Mouse (Mus musculus) cerebellum, postnatal 36 days (tissue): ENCODE measurements around the gene Gm21970.
A peak's percentile ranks its signal among the peaks of the same experiment; 100 is the strongest.

Source experiments
- DNase-seq, 2 experiments: peaks; one replicate each; pipeline ENCODE4 v3.0.0; 2021 to 2022; ENCODE audit warnings: mixed read lengths in 2 of 2

Gm21970 gene

DNA sequence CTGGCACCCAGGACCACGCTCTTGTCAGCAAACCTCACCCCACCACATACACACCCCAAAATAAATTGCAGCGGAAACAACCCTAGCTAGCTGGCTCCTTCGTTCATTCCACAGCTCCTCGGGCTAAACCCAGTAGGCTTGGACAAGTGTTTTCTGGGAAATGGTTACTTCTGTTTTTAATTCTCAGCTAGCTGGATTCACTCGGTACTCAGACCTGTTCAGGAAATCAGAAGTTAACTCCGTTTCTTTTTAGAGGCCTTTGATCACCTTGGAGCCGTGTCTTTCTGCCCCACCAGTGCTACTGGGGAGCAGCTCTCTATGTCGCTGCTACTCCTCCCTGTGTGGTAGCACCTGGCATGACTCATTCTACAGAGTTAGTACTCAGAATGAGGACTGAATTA is 51.7 kb downstream of the Gm21970 start:
- no peak for DNase-seq

DNA sequence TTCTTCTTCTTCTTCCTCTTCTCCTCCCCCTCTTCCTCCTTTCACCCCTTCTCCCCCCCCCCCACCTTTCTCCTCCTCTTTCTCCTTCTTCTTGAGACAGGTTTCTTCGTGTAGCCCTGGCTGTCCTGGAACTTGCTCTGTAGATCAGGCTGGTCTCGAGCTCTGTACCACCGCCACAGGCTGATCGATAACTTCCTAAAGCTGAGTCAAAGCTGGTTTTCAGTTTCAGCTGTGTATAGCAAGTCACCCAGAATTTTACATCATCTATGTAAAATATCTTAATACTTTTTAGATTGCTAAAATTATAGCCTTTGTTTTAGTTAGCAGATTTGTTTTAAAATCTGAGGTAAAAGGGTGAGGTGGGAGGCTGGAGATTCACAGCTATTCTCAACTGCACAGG is 53.3 kb downstream of the Gm21970 start:
- DNase-seq: no peak

DNA sequence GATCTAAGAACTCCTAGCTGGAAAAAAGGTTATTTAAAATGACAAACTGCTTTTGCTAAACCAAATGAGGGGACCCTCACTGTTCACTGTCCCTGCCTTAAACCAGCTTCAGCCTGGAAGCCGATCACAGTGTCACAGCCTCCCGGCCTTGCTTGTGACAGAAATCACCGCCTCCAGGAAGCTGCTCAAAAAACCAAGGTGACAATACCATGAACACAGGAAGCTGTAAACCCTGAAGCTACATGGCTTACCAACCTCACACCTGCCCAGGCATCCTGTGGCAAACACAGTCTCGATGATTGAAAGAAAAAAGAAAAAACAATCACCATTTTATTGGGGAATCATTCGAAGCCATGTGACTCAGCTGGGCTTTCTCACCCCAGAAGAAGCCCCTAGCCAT is 54.0 kb downstream of the Gm21970 start:
- no peak for DNase-seq

DNA sequence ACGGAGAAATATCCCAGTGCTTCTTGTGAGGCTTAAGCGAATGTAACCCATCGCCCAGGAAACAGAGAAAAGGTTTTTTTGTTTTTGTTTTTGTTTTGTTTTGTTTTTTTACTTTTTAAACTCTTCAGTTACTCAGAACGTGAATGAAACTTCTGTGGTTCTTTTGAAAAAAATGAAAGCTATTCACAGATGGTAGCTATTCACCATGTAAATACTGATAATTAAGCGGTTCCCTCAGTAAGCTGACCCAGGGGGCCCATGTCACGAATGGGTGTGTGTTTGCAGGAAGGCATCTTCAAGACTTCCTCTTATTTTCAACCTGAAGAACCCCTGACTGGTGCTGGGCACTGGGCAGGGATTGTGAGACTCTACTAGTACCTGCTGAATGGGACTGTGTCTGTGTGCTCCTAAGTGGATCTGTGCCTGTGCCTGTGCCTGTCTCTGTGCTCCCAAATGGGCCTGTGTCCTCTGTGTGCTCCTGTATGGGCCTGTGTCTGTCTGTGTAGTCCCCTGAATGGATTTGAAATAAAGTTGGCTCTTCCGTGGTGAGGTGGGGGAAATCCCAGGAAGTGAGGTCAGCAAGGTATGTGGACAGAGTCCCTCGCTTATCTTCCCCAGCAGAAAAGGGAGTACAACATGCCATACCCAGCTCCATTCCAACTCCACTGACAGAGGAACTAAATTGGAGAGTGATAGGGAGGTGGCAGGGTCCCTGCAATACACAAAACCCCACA is 55.4 kb downstream of the Gm21970 start:
- DNase-seq: no peak

DNA sequence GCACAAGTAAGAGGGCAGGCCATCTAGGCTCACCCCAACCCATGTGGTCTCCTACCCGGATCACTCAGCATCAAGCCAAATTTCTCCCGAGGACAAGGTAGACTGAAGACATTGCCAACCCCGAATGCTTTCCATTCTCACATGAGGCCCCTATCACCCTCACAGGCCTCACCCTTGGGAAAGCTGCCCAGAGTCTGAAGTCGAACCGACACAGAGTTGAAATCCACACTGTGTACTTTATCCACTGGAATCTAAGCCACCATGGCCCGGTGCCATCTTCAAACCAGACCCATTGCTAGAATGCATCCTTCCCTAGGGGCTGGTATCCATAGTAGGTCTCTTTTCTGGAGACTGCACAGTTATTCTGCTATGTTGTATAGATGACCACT is 56.0 kb downstream of the Gm21970 start:
- DNase-seq: no peak

DNA sequence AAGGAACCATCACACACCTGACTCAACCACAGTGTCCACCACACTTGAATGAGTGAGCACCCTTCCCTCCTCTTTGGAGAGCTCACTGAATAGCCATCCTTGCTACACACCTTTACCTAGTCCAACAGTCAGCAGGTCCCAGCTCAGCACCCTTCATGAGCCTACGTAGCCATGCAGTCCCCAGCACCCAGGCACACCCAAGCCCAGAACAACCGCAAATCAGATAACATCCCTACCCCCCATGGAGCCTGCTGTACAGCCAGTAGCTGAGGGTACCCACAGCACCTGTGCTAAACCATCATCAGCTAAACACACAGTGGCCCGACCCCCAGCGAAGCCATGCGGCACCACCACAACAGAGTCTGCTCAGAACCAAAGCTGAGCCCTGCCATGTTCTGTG is 56.6 kb downstream of the Gm21970 start:
- no peak for DNase-seq

DNA sequence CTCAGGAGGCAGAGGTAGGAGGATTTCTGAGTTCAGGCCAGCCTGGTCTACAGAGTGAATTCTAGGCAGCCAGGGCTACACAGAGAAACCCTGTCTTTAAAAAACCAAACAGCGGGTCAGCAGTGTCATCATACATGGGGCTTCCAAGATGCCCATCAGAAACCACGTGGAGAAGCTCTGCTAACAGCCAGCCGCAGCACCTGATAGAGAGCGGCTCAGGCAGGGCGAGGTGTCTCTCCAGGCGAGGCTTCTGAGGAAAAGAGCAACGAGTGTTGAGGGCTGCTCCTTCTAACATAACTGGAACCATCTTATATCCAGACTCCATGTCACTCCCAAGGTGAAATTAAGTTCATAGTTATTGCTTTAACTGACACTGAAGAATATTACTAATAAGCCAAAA is 57.4 kb downstream of the Gm21970 start:
- no peak for DNase-seq

DNA sequence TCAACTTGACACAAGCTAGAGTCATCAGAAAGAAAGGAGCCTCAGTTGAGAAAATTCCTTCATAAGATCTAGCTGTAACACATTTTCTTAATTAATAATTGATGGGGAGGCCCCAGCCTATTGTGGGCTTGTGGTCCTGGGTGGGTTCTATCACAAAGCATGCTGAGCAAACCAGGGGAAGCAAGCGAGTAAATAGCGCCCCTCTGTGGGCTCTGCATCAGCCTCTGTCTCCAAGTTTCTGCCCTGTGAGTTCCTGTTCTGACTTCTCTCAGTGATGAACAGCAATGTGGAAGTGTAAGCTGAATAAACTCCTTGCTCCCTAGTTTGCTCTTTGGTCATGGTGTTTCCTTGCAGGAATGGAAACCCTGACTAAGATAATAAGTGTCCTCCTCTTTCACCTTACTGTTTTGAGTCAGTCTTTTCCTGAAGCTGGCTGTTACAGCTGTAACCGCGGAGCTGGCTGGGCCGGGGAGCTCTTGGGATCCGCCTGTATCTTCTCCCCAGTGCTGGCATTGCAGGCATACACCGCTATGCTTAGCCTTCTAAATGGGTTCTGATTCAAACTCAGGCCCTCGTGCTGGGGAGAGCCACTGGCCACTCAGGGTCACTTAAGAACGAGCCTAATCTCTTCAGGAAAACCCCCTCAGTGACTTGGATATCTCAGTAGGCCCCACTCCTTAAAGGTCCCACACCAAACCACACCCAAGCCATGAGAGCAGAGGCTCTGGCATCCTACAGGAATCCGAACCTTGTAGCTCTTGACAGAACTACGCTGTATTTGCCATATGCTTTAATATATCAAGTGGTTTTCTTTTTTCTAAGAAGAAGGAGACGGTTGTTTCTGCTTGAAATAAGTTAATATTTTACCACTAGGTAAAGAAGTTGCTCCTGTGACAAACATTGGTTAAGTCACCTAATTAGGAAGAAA is 58.9 kb downstream of the Gm21970 start:
- no peak for DNase-seq

DNA sequence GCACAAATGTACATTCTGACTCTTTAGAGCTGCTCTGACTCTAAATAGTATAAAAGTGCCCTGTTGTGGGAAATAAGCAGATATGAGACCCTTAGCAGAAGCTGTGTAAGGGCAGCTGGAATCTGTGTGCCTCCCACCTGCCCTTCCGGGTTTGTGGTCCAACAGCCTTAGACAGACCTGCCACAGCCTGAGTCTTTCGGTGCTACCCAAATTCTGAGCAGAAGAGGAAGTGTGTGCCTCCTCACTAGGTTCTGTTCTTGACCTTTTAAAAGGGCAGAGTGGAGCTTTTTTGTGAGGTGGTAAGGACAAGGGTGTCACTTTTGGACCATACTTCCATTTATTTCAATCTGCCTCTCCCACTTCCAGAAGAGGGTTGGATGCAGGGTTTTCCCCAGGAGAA is 60.4 kb downstream of the Gm21970 start:
- no peak for DNase-seq

DNA sequence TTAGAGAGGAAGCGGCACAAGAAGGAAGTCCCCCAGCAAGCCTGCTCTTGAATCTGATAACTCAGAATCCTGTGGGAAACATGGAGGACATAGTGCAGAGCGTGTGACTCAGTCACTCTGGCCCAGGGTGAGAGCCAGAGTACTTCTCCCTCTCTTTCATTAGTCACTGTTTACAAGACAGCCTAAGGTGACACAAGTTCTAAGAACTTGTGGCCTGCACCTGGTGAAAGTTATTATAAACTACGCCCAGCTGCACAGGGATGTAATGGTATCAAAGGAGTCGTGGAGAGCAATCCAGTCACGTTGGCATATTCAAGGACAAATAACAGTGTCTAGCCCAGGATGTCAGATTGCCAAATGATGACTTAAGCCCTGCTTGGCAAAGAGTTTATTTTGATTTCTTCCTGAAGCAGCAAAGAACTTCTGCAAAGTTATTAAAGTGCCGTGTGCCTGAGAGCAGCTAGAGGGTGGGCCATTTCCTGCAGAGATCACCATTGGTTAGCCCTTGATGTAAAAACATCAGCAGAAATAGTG is 60.9 kb downstream of the Gm21970 start:
- no peak for DNase-seq

DNA sequence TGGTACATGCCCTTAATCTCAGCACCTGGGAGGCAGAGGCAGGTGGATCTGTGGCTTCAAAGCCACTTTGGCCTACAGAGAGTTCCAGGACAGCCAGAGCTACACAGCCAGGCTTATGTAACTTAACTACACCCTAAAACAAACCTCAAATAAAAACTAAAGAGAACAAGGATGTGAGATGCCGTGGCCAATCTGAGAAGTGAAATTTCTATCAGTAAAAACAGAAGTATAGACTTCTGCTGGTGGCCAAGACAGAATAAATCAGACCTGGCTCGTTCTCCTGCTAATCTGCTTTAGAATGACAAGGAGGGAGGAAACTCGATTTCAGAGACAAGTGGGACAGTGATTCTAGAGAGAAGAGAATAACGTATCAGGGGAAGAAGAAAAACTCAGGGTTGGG is 64.3 kb downstream of the Gm21970 start:
- DNase-seq: no peak

DNA sequence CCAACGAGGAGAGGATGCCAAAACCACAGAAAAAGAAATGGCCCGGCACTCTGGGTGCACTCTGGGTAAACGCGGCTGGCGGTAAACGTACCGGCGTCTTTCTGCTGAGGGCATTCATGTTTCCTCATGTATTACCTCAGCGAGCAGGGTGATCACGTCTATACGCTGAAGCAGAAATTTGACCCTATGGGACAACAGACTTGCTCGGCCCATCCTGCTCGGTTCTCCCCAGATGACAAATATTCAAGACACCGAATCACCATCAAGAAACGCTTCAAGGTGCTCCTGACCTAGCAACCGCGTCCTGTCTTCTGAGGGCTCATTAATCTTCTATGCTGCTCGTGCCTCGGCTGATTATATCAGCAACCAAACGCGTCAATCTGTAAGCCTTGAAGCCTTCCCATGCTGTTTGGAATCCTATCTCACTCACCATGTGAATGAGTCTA is 66.8 kb downstream of the Gm21970 start:
- no peak for DNase-seq

DNA sequence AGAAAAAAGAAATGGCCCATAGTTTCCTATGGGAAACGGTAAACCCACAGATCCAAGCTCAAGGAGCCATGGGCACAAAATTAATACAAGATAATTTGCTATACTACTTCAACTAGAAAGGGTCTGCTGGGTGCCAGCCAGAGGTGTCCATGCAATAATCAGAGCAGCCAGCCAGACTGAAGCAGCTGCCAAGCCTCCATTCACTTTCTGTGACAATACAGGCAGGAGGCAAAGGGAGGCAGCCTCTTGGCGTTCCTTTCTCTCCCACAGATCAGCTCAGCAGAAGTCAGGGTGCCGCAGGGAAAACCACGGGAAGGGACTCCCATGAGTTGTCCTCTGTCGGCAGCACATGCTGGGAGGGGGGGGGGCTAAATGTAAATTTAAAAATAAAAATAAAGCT is 67.5 kb downstream of the Gm21970 start:
- DNase-seq: no peak

DNA sequence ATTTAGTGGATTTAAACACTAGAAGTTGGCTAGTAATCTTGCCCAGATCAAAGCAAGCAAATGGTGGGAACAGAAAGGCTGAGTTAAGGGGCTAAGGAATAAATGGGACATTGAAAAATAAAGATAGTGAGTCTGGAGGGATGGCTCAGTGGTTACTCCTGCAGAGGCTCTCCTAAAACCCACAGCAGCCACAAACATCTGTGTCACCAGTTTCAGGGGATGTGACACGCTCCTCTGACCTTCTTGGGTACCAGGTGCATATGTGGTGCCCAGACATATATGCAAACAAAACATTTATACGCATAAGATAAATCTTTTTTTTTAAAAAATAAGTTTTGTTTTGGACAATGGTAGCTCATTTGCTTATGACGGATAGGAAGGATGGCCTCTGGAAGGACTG is 67.9 kb downstream of the Gm21970 start:
- DNase-seq: no peak

DNA sequence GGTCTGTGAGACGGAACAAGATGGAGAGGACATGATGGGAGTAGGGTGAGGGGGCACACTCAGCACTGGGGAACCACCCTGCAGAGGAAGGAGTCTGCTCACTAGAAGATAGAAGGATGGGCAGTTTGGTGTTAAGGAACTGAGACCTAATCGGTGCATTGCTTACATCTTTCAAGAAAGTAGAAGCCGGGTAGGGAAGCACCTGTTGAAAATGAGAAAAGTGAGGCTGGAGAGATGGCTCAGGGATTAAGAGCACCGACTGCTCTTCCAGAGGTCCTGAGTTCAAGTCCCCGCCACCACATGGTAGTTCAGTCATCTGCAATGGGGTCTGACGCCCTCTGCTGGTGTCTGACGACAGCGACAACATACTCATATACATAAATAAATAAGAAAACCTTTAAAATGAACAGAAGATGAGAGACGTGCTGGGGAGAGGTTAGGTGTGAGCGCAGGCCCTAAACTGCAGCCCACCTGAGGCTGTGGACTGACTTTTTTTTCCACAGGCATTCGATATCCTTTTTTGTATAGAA is 68.4 kb downstream of the Gm21970 start:
- no peak for DNase-seq

DNA sequence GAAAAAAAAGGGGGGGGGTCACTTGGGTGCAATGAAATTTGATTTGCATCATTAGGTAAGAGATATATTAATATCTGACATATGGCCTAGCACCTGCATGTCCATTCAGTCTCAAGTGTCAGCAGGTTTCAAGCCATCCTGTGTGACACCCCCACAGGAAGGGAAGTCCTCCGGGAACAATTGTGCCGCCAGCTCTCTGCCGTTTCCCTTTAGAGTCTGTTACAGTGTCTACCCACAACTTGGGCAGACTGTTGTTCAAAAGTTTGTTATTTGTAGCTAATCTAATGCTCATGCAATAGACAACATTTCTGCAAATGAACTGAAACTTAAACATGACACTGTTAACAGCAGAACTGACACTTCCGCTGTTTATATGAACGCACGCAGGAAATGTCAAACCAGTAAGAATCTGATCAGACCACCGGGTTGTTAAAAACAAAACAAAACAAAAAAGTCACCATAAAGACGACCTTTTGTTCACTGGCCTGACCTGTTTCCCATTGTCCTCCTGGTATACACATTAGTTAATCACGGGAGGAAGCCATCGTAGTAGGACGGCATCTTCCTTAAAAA is 69.6 kb downstream of the Gm21970 start:
- no peak for DNase-seq

DNA sequence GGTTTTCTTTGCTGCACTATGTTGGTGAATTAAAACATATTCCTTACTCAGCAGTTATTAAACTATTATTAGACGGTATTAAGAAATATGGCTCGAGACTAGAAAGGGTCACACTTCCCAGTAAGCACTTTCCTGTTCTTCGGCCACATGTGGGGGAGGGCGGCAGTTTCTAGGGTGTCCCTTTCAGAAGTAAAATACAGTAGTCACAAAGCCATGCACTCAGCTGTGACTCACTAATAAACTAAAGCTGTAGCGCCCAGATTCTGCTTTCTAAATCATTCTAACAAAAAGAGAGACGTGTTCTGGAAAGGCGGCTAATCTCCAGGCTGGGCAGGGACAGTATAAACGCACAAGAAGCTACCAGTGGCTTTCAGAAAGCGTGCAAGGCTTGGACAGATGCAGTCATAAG is 70.3 kb downstream of the Gm21970 start:
- no peak for DNase-seq

DNA sequence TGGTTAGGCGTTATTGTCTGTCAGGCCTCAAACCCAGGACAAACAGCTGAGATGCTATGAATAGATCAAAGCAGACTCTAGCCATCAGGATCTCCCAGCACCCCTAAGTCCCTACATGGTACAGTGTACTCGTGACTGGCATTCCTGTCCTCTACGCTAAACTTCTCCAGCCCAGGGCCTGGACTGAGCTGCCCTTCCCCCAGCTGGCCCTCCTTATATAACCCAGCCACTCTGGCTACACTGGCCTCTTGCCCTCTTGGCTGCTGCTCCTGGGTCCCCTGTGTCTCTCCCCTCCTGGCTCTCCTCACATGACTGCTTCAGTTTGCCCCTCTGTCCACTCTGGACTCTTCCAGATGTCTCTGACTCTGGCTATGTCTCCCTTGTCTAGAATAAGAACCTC is 71.1 kb downstream of the Gm21970 start:
- no peak for DNase-seq

DNA sequence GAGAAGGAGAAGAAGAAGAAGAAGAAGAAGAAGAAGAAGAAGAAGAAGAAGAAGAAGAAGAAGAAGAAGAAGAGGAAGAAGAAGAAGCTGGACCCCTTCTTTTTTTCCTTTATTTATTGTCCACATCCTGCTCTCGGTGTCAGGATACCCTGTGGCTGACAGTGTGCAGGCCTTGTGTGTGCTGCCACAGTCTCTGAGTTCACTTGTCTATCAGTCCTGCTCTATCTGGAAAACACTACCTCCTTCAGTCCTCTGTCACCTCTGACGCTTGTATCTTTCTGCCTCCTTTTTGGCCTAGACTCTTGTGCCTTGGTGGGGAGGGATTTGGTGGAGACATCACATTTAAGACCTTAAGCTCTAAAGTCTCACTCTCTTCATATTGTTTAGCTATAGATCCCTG is 71.9 kb downstream of the Gm21970 start:
- no peak for DNase-seq

DNA sequence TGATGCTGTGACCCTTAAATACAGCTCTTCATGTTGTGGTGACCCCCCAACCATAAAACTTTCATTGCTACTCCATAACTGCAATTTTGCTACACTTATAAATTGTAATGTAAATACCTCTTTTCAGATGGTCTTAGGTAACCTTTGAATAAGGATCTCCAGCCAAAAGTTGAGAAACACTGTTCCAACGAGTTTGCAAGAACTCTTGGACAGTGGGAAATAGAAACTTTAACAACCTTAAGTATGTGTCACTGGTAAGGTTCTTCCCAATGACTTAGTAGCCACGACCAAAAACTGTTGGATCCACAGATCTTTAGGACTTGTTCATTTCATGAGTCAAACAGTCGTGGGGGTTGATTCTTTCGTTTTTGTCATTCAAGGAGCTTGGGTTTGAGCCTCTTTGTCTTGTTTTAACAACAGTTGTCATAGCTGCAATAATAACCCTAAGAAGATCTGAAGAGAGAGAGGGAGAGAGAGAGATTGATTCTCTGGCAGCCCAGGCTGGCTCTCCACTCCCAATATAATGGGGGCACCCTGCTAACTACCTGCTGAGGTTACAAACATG is 72.4 kb downstream of the Gm21970 start:
- DNase-seq: no peak

DNA sequence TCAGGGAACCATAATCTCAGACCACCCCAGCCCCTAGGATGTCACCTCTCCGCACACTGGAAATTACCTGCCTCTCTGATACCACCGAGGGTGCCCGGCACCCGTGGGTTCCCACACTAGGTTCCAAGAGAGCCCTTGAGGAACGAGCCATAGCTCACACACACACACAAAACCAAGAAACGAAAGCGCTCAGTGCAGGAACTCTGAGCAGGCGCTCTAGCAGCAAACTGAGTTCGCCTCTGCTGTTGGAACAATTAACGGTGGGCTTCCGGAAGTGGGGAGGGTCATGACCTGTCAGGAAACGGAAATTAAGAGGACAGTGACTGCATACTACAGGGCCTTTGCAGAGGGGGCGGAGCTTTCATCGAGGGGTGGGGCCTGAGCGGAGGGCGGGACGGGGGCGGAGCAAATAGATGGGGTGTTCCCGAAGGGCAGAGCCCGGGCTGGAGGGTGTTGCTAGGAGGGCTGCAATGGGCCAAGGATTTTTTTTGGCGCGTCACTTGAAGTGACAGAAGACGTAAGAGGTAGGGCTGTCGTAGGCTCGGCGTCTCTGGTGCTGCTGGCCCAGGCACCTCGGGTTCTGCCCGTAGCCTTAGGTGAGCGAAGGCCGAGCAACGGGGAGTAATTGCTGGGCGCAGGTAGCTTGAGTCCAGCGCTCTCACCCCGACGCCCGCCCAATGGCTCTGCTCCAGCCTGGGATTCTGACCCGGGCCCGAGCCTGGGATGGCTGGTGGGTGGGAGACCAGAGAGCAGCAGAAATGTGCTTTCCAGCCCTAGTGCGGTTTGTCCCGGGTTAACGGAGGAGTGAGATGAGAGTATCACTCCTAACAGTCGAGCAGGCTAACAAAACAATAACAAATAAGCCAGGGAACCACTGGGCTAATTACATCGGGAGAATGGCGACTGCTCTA is 73.3 kb downstream of the Gm21970 start:
- peak; percentile 83 to 89 for DNase-seq
